Mouse (Mus musculus): ENCODE results near the gene Marveld2. TPM values are rescaled to one million over a fixed set of nuclear protein-coding genes. Genes with fewer than 3 reads are reported as not detected.

The Marveld2 gene
- polyA plus RNA-seq (2014; fragmentation: Nextera tagmentation; extraction: Ambion mirVana), result 2.4 and 2.6 TPM in 2 replicates

DNA sequence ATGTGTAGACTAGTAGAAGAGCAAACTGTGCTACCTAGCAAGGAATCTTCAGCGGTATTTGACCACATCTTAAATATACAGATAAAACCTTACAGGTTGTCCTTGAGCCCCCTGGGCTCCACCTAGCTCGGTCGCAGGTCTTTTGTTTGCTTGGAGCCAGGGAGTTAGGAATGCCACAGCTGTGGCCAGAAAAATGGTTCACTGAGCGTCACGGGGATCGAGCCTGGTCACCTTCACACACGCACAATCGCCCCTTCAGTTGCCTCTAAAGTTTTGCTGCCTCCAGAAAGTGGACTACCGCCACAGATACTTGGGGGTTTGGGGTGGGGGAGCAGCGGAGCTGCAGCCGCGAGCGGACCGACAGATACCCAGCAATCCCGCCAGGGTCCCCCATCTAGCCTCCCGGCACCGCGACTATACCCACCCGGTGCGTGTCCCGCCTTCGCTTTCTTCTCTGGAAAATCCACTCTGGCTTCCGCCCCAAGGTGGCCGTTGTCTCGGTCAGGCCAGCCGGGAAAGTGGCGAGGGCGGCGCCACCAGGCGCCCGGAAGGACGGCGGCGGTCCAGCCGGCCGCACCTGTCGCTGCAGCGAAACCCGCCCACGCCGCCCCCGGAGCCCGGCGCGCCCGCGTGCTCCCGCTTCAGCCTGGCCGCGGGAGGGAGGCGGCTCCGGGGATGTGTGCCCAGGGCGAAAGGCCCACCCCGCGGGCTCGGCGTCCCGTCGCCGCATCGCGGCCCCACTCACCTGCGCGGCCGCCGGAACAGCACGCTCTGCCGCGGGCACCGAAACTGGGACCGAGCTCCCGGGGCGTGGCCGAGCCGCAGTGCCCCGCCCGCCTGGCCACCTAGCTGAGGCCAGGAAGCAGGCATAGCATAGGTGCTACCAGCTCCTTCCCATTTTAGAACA, at the start of gene Marveld2:
TSS of gene Marveld2 (minus strand) at position 791 of the 907 bp plus-strand sequence.
- Histone ChIP-seq H3K27ac (ENCODE audit: low read depth, low read length) (no peak within 1 kb of the TSS), H3K27me3 (ENCODE audit: control insufficient read depth, insufficient read depth, low read length) (peaks cover 10% of the 10 kb centered on the region; the same call in 1 of the 2 replicates), H3K36me3 (ENCODE audit: control insufficient read depth, insufficient read depth, low read length) (no peaks in the 10 kb centered on the region), H3K4me1 (ENCODE audit: control insufficient read depth, insufficient read depth, low read length) (peaks cover 4% of the 10 kb centered on the region; the same call in 1 of the 2 replicates), H3K9me3 (ENCODE audit: control insufficient read depth, low read length) (no peaks in the 10 kb centered on the region), H3K9ac (ENCODE audit: low read length) (peak within 1 kb of the TSS; percentile 52), H3K4me3 (ENCODE audit: low read depth, low read length) (peak within 1 kb of the TSS; percentile 54), H3K4me2 (ENCODE audit: low read depth) (peak within 1 kb of the TSS; percentile 90)
- 1% methylated on average over 75 of the region's 77 CpGs for WGBS
- ATAC-seq (ENCODE audit: insufficient read depth, low FRiP score, low TSS enrichment) (peak; percentile 35), DNase-seq (ENCODE audit: low spot score) (peak; percentile 30)

GRCm38 (mm10) chr13:100659864-100660456, 43.2 kb upstream of the Marveld2 start:
- ATAC-seq (ENCODE audit: insufficient read depth, low FRiP score, low TSS enrichment), result no peak
- H3K4me2 ChIP-seq (ENCODE audit: low read depth), result no peak overlapping the region
- WGBS, result 39% methylated on average over 4 of the region's 4 CpGs

DNA sequence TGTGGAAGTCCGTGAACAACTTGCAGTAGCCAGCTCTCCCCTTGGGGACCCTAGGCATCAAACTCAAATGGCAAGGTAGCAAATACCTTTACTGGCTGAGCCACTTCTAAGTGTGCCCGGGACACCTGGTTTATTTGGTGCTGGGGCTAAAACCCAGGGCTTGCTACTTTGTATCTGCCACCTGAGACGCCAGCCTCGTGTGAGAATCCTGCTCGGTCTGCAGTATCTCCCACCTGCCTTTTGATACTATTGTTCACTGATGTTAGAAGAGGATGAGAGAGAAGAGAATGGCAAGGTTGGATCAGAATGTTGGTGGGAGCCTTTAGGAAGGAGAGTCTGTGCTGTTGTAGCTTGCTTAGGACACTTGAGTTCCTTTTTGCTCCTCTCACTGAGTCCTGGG, 41.3 kb upstream of the Marveld2 start:
- no peak for DNase-seq (ENCODE audit: low spot score)
- Histone ChIP-seq H3K9ac (ENCODE audit: low read length) (no peak overlapping the region), H3K36me3 (ENCODE audit: control insufficient read depth, insufficient read depth, low read length) (no peaks in the 10 kb centered on the region), H3K9me3 (ENCODE audit: control insufficient read depth, low read length) (no peaks in the 10 kb centered on the region), H3K27me3 (ENCODE audit: control insufficient read depth, insufficient read depth, low read length) (no peaks in the 10 kb centered on the region), H3K4me2 (ENCODE audit: low read depth) (no peak overlapping the region), H3K4me3 (ENCODE audit: low read depth, low read length) (no peak overlapping the region), H3K4me1 (ENCODE audit: control insufficient read depth, insufficient read depth, low read length) (no peaks in the 10 kb centered on the region), H3K27ac (ENCODE audit: low read depth, low read length) (no peak overlapping the region)
- WGBS, result 94% methylated on average over 5 of the region's 5 CpGs
- no peak for ATAC-seq (ENCODE audit: insufficient read depth, low FRiP score, low TSS enrichment)

More at GRCm38 (mm10) chr13:100659864-100660456, 43.2 kb upstream of the Marveld2 start:
- Histone ChIP-seq H3K9ac (ENCODE audit: low read length) (no peak overlapping the region), H3K9me3 (ENCODE audit: control insufficient read depth, low read length) (no peaks in the 10 kb centered on the region), H3K4me1 (ENCODE audit: control insufficient read depth, insufficient read depth, low read length) (no peaks in the 10 kb centered on the region), H3K36me3 (ENCODE audit: control insufficient read depth, insufficient read depth, low read length) (no peaks in the 10 kb centered on the region), H3K27me3 (ENCODE audit: control insufficient read depth, insufficient read depth, low read length) (no peaks in the 10 kb centered on the region), H3K4me3 (ENCODE audit: low read depth, low read length) (no peak overlapping the region), H3K27ac (ENCODE audit: low read depth, low read length) (no peak overlapping the region)
- DNase-seq (ENCODE audit: low spot score), result peak; percentile 67

DNA sequence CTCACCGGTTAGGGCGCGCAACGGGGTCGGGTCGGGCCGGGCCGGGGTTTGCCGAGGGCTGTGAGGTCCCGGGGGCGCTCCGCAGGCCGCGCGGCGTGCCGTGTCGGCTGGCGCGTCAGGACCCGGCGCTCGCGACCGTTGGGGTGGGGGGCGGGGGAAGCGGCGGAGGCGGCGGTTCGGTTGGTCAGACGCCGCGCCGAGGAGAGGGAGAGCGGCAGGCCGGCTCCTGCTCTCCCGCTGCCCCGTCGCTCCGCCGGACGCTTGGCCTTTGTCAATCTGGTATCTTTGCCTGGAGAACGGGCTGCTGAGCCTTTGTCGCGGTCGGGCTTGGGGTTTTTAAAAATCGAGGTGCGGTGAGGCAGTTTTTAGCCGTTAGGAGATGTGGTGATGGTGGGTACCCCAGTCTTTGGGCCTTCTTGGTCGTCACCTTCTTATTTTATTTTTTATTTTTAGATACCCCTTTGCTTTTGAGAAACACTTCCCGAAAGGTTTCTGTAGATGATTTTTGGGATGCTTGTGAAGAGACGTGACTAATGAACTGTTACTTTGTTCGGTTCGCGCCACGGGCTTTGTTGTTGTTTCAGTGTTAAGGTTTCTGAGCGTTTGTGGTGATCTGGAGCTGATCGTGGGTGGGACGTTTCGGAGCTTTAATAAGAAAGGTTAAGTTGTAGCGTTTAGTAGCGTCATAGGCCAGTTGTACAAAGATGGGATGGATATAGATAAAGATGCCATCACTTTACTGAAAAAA, 34.8 kb upstream of the Marveld2 start, which contains the start of gene Taf9:
TSS of gene Taf9 (plus strand) at position 141 of the 748 bp plus-strand sequence.
- peaks cover 4% of the 10 kb centered on the region; the same call in 1 of the 2 replicates for H3K4me1 ChIP-seq (ENCODE audit: control insufficient read depth, insufficient read depth, low read length)
- no peaks in the 10 kb centered on the region for H3K27me3 ChIP-seq (ENCODE audit: control insufficient read depth, insufficient read depth, low read length)
- under 1% methylated on average over 32 of the region's 63 CpGs for whole genome bisulfite sequencing
- H3K9me3 ChIP-seq (ENCODE audit: control insufficient read depth, low read length), result no peaks in the 10 kb centered on the region
- ATAC-seq (ENCODE audit: insufficient read depth, low FRiP score, low TSS enrichment), result no peak
- peak within 1 kb of the TSS; percentile 91 for H3K4me3 ChIP-seq (ENCODE audit: low read depth, low read length)
- H3K4me2 ChIP-seq (ENCODE audit: low read depth), result peak within 1 kb of the TSS; percentile 74
- peak within 1 kb of the TSS; percentile 91 for H3K27ac ChIP-seq (ENCODE audit: low read depth, low read length)
- DNase-seq (ENCODE audit: low spot score), result no peak
- peaks cover 2% of the 10 kb centered on the region; the same call in 1 of the 2 replicates for H3K36me3 ChIP-seq (ENCODE audit: control insufficient read depth, insufficient read depth, low read length)
- H3K9ac ChIP-seq (ENCODE audit: low read length), result peak within 1 kb of the TSS; percentile 91

DNA sequence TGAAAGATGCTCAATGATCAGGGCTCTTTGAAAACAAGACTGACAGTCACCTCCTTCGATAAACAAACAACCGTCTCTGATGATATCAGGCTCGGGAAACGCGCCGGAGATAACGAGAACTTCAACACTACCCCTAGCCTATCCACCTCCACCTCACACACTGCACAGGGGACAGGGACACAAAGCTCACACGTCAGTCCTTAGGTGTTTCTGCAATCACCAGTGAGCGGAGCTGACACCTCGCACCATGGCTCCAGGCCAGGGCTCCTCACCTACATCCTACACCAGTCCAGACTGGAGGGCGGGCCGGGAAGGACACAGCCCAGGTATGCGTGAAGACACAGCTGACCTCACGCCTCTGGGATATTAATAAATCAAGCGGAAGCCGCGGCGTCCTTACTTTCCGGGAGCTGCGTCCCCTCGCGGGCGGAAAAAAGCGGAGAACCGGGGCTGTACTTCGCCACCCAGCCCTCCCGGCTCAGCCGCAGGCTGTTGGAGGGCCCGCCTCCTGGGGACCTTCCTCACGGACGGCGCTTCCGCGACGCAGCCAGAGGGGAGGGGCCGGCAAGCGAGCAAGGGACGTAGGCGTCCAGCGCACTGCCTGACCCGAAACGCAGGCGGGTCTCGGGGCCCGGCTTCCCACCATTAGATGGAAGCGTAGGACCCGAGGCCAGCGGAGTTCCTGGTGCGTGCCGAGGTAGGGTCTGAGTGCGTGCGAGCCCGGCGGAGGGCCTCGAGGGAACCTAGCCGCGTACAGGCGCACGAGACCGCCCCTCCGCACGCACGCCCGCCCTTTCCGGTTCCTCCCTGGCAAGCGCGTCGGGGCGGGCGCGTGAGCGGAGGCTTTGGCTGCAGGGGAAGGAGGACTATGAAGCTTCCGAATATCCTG, 34.0 kb upstream of the Marveld2 start, which contains the start of the genes Ak6 and Rad17:
TSS of gene Ak6 (plus strand) at position 430 of the 889 bp plus-strand sequence.
TSS of gene Rad17 (minus strand) at position 502 of the 889 bp plus-strand sequence.
- peak within 1 kb of the TSS; percentile 91 for H3K4me3 ChIP-seq (ENCODE audit: low read depth, low read length)
- peak within 1 kb of the TSS; percentile 91 for H3K9ac ChIP-seq (ENCODE audit: low read length)
- peak within 1 kb of the TSS; percentile 74 for H3K4me2 ChIP-seq (ENCODE audit: low read depth)
- WGBS, result under 1% methylated on average over 60 of the region's 73 CpGs
- peak within 1 kb of the TSS; percentile 91 for H3K27ac ChIP-seq (ENCODE audit: low read depth, low read length)
- ATAC-seq (ENCODE audit: insufficient read depth, low FRiP score, low TSS enrichment), result peak; percentile 99
- H3K9me3 ChIP-seq (ENCODE audit: control insufficient read depth, low read length), result no peaks in the 10 kb centered on the region
- DNase-seq (ENCODE audit: low spot score), result peak; percentile 97
- H3K4me1 ChIP-seq (ENCODE audit: control insufficient read depth, insufficient read depth, low read length), result peaks cover 4% of the 10 kb centered on the region; the same call in 1 of the 2 replicates
- no peaks in the 10 kb centered on the region for H3K27me3 ChIP-seq (ENCODE audit: control insufficient read depth, insufficient read depth, low read length)
- H3K36me3 ChIP-seq (ENCODE audit: control insufficient read depth, insufficient read depth, low read length), result peaks cover 2% of the 10 kb centered on the region; the same call in 1 of the 2 replicates

GRCm38 (mm10) chr13:100648223-100648622, 31.5 kb upstream of the Marveld2 start:
- ATAC-seq (ENCODE audit: insufficient read depth, low FRiP score, low TSS enrichment), result no peak
- H3K9me3 ChIP-seq (ENCODE audit: control insufficient read depth, low read length), result no peaks in the 10 kb centered on the region
- H3K4me2 ChIP-seq (ENCODE audit: low read depth), result no peak overlapping the region
- H3K27ac ChIP-seq (ENCODE audit: low read depth, low read length), result no peak overlapping the region
- no peak overlapping the region for H3K4me3 ChIP-seq (ENCODE audit: low read depth, low read length)
- peaks cover 4% of the 10 kb centered on the region for H3K36me3 ChIP-seq (ENCODE audit: control insufficient read depth, insufficient read depth, low read length)
- no peaks in the 10 kb centered on the region for H3K27me3 ChIP-seq (ENCODE audit: control insufficient read depth, insufficient read depth, low read length)
- 93% methylated on average over 8 of the region's 8 CpGs for WGBS
- H3K4me1 ChIP-seq (ENCODE audit: control insufficient read depth, insufficient read depth, low read length), result peaks cover 4% of the 10 kb centered on the region; the same call in 1 of the 2 replicates
- no peak for DNase-seq (ENCODE audit: low spot score)
- H3K9ac ChIP-seq (ENCODE audit: low read length), result no peak overlapping the region

DNA sequence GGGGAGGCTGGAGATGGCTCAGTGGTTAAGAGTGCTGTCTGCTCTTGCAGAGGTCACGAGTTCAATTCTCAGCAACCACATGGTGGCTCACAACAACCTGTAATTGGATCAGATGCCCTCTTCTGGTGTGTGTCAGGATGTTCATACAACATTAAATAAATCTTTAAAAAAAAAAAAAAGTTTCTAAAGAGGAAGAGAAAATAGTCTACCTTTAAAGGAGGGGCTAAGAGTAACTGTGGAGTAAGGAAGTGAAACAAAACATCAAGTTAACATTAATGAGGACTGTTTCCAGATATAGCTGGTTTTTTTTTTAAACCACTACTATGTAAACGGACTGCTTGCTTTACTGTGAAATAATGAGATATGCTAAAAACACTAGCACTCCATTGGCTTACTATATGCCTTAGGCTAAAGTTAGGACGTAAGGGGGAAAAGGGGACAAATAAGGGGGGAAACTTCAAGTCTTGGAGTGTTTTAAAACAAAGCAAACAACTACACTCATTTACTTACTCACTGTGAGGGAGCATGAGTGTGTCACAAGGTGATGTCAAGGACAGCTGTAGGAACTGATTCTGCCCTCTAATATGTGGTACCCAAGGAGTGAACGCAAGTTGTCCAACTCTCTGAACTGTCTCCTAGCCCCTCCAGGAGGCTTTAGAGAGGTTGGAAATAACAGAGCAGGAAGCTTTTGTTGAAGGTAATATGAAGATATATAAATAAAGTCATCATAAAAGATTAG, 25.9 kb upstream of the Marveld2 start:
- peaks cover 3% of the 10 kb centered on the region; the same call in 1 of the 2 replicates for H3K36me3 ChIP-seq (ENCODE audit: control insufficient read depth, insufficient read depth, low read length)

More for the DNA sequence above, 25.9 kb upstream of the Marveld2 start:
- no peak overlapping the region for H3K4me2 ChIP-seq (ENCODE audit: low read depth)
- 95% methylated on average over 4 of the region's 4 CpGs for WGBS
- H3K4me1 ChIP-seq (ENCODE audit: control insufficient read depth, insufficient read depth, low read length), result no peaks in the 10 kb centered on the region
- no peak overlapping the region for H3K9ac ChIP-seq (ENCODE audit: low read length)
- no peaks in the 10 kb centered on the region for H3K27me3 ChIP-seq (ENCODE audit: control insufficient read depth, insufficient read depth, low read length)
- H3K27ac ChIP-seq (ENCODE audit: low read depth, low read length), result no peak overlapping the region
- no peak overlapping the region for H3K4me3 ChIP-seq (ENCODE audit: low read depth, low read length)
- ATAC-seq (ENCODE audit: insufficient read depth, low FRiP score, low TSS enrichment), result no peak
- no peak for DNase-seq (ENCODE audit: low spot score)
- no peaks in the 10 kb centered on the region for H3K9me3 ChIP-seq (ENCODE audit: control insufficient read depth, low read length)

All from neural tube, embryonic 11.5 days (tissue).